Mouse (Mus musculus): ENCODE measurements at regions not wholly inside any gene's neighbourhood (a gene's known extent, or its start where the extent isn't known, plus 50 kb on each side); places are given as distances from the start of the nearest gene placed in this dataset.

DNA sequence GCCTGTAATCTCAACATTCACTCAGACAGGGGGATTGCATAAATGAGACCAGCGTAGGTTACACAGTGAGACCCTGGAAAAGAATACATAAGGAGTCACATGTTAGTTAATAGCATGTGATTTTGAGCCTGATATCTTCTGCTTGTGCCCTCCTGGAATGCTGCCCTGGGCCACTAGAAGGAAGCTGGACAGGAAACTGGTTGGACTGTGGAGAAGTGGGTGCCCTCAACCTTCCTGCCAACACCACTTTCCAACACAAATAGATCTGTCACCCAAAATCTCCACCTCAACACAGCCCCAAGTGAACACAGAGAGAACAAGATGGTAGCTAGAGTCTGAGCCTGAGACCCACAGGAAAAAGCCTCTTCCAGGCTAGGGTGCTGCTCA, 76.2 kb downstream of the Tomm20 start:
- TF ChIP-seq CTCF (IDR thresholded peaks at IDR 0.05; ENCODE audit: borderline replicate concordance, extremely low read depth, insufficient read depth, insufficient read length) (no peak), POLR2A (IDR thresholded peaks at IDR 0.05; ENCODE audit: borderline replicate concordance, extremely low read depth, insufficient read depth, insufficient read length, poor library complexity, severe bottlenecking) (no peak)
